Mouse (Mus musculus): ENCODE measurements at regions not wholly inside any gene's neighbourhood (a gene's known extent, or its start where the extent isn't known, plus 50 kb on each side); places are given as distances from the start of the nearest gene placed in this dataset.

DNA sequence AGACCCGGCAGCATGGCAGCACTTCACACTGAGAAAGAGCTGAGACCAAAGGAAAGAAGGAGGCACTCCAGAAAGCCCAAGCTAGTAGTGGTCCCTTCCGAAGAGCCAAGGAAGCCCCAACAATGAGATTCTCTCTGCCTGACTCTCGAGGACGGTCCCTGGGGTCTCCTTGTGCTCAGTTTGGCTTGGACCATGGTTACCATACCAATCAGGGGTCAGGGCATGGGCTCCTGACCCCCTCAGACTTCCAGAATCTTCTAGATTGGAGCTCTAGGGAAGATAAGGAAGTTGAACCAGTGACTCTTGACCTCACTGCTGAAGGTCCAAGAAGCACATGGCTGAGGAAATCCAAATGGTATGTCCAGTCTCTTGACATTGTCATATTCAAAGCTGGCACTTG lies 53.0 kb upstream of the Cplx2 start:
- no peak for DNase-seq (ENCODE audit: low spot score in 2 of 2)

DNA sequence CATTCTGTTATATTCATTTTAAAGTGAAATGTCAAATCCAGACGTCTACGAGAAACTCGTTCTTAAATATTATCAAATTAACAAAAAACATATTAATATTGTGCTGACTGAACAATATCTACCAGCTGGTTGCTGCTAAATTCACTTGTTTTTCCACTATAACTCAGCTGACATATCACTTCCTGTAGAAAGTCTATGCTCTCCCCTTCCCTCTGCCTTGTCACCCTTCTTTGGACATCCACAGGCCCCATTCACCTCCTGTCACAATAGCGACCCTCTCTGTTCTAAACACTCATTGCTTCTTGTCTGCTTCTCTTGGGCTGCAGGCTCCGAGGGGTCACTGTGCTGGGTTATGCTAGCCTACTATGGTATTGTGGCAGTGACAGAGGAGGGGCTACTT lies 52.5 kb upstream of the Cplx2 start:
- no peak for DNase-seq (ENCODE audit: low spot score in 2 of 2)

DNA sequence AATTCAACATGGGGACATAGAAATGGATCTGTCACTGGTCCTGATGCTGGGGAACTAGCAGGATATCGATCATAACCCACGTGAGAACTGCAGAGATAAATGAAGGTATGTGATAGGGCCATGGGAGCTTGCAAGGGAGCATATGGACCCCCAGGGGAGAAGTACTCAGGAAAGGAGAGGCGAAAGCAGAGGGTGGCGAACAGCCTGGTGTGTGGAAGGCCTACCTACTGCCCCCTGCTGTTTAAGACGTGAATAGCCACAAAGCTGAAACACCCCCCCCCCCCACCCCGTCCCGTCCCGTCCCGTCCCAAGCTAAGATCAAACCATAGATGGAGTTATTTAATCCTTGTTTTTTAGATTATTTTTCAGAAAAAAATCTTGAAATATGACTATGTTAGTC lies 50.9 kb upstream of the Cplx2 start:
- DNase-seq (ENCODE audit: low spot score in 2 of 2) = no peak

DNA sequence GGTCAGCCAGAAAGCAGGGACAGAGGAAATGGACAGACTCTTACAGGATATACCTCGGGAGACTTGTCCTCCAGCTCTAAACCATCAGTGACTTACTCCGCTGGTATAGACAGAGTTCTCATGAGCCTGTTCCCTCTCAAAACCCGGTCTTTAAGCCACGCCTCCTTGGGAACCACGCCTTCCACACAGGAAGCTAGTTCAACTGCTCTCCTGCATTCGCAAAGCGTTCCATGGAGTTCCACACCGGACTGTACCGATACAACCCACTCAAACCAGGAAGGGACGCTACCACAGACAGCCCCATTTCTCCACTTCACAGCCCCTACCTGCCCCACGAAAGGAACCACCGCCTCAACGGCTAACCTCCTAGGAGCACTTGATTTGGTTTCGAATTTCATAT lies 50.1 kb upstream of the Cplx2 start:
- no peak for DNase-seq (ENCODE audit: low spot score in 2 of 2)

All from right cerebral cortex, postnatal 10 days (tissue).